Mouse (Mus musculus): ENCODE measurements at regions not wholly inside any gene's neighbourhood (a gene's known extent, or its start where the extent isn't known, plus 50 kb on each side); places are given as distances from the start of the nearest gene placed in this dataset.

DNA sequence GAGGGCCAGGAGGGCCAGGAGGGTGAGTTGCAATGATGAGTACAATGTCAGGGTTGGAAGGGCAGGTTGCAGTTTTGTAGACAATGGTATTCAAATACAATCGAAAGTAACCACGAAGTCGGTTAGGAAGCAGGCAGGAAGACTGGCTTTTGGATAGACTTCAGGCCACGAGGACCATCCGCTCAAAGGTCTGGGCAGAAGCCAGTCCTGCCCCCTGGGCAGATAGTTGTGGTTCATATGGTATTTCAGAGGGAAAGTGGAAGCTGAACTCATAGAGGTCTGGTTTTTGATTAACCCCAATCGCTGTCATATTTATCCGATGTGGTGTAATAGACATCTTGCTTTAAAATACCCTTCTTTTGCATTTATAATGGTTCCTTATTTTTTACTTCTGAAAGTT lies 255.2 kb downstream of the Gm11077 start:
- no peak for TF ChIP-seq POLR2A (IDR thresholded peaks at IDR 0.05; ENCODE audit: insufficient read depth, low read depth, low read length)
- TF ChIP-seq CTCF (IDR thresholded peaks at IDR 0.05; ENCODE audit: insufficient read depth, low read depth, low read length): no peak

All from olfactory bulb, adult 2 months (tissue).